Mouse (Mus musculus): ENCODE results near the gene Ppp2r1b.

Ppp2r1b gene

DNA sequence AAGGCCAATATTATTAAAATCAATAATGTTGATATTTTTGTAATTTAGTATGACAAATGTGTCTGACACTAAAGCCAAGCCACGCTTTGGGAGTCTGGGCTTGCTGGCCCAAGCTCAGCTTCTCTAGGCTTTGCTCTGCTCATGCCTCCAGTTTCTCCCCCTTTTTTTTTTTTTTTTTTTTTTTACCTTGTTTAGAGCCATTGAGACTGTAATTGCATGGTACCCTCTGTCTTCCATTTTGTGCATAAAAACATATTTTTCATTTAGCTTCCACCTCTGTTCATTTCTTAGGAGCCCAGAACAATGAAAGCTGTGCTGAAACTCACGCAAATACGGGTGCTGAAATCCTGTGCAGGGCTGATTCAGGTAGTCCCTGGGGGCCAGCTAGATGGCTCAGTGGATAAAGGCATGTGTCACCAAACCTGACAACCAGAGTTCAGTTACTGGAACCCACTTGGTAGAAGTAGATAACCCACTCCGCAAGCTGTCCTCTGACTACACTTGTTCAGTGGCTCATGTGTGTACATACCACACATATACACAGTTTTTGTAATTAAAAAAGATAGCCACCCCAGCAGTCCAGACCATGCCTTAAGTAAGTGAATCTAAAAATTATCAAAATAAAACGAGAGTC lies 10.1 kb downstream of the Ppp2r1b start:
- POLR2A ChIA-PET = interaction anchor here in 3 of 4 experiments (0.7 to 5.5 kb wide), 16 partner anchors 9 to 297 kb away, joined by 3 to 48 read pairs (median 4); partner anchors contain the start of genes Dixdc1 (in 1 of the 3), Sdhd (in 1 of the 3) and Timm8b (in 1 of the 3)
- CTCF ChIA-PET = interaction anchor here in 2 of 4 experiments (0.6 to 0.7 kb wide), 4 partner anchors 14 to 247 kb away, joined by 3 to 20 read pairs (median 6); partner anchors contain the start of gene 4833427G06Rik (in 1 of the 2)

DNA sequence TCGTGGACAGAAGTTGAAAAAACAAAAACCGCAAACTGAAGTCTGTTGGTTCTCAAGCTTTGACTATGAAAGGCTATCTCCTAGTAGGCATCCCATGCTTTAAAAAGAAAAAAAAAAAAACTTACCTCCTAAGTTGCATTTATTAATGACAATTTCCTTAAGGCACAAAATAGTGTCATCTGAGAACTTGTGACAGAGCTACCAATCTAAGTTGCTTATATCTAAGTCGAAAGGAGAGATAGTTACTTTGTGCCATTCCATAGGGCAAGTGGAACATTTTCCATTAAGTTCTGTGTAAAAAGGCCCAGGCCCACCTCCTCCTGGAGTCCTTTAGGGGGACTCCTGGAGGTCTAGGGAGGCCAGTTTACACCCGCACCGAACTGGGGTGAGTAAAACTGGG lies 10.7 kb downstream of the Ppp2r1b start:
- POLR2A ChIA-PET = interaction anchor here in 3 of 4 experiments (0.6 to 5.5 kb wide), 16 partner anchors 9 to 1490 kb away, joined by 3 to 48 read pairs (median 3); partner anchors contain the start of genes 2310030G06Rik (in 1 of the 3), 4833427G06Rik (in 1 of the 3), Sdhd (in 1 of the 3) and Timm8b (in 1 of the 3)
- CTCF ChIA-PET = interaction anchor here in 2 of 4 experiments (0.6 to 0.7 kb wide), 2 partner anchors 110 to 241 kb away, joined by 4 to 7 read pairs; no protein-coding TSS in a partner anchor

DNA sequence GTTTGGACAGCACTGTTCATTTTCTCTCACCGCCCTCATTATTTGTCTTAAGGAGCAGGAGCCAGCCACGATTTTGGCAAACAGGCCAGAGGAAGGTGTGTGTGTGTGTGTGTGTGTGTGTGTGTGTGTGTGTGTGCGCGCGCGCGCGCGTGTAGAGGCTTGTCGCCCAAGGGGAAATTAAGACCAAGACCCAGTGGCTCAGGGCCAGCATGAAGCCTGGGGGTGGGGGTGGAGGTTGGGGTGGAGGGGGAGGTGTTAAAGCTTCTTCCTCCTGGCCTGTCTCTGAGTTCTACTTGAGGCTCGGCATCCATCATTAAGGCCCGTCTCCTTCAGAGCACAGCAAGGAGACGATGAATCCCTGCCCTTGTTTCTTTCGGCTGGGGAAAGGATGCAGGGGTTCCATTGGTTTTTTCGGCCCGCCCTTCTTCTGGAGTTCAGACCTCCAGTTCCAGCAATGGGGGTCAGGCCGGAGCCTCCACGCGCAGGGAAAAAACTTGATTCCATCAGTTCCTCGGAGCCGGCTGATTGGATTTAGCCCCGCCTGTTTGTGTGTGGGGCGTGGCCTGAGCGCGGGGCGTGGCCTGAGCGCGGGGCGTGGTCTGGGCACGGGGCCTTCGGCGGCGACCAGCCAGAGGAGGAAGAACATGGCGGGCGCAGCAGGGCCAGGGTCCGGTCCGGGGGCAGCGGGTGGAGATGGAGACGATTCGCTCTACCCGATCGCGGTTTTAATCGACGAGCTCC lies 11.4 kb downstream of the Ppp2r1b start:
- ChIA-PET POLR2A (interaction anchor here in 3 of 4 experiments (0.6 to 5.5 kb wide), 18 partner anchors 10 to 1490 kb away, joined by 3 to 48 read pairs (median 3); partner anchors contain the start of genes 2310030G06Rik (in 1 of the 3), 4833427G06Rik (in 1 of the 3), Dixdc1 (in 1 of the 3) and Sdhd (in 1 of the 3)), CTCF (interaction anchor here in 1 of 4 experiments (0.7 kb wide), 1 partner anchor 241 kb away, joined by 4 read pairs; no protein-coding TSS in a partner anchor)

DNA sequence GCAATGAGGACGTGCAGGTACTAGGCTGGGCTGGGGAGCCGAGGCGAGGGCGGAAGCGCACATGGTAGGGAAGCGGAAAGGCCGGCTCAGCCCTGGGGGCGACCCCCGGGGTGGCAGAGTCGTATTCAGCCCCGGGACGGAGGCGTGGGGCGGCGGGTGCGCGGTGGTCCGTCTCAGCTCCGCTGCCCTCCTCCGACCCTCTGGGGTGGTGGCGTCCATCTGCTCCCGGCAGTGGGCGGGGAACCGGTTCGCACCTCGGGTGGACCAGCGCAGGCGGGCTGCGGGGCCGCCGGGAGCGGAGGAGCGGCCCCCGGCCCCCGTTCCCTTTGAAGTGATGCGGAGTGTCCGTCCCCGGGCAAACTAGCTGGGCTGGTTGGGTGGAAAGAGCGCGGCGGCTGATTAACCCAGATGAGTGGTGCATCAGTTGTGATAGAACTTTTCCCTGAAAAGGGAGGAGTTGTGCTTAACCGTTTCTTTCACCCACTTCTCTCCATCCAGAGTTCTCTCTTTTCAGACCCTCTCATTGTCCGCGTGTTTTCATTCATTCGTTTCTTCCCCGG lies 12.1 kb downstream of the Ppp2r1b start:
- ChIA-PET POLR2A (interaction anchor here in 3 of 4 experiments (0.6 to 5.5 kb wide), 16 partner anchors 10 to 366 kb away, joined by 3 to 48 read pairs (median 3); partner anchors contain the start of genes 2310030G06Rik (in 1 of the 3), 4833427G06Rik (in 1 of the 3), Dixdc1 (in 1 of the 3) and Sdhd (in 1 of the 3)), CTCF (interaction anchor here in 1 of 4 experiments (0.8 kb wide), 1 partner anchor 295 kb away, joined by 3 read pairs; no protein-coding TSS in a partner anchor)

DNA sequence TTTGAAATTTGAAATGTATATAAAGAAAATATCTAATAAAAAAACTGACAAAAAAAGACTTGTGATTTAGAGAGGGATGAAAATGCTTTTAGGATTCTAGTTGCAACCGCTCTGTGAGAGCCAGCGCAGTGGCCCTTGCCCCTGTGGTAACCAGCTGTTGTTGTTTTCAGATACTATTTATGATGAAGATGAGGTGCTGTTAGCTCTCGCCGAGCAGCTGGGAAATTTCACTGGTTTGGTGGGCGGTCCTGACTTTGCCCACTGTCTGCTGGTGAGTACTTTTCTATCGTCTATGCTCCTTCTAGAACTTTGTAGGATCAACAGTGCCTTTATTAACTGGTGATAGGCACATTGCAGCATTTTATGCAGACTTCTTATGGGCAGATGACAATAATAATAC lies 13.6 kb downstream of the Ppp2r1b start:
- POLR2A ChIA-PET = interaction anchor here in 3 of 4 experiments (0.6 to 2.8 kb wide), 7 partner anchors 8 to 198 kb away, joined by 3 to 14 read pairs (median 3); no protein-coding TSS in a partner anchor
- CTCF ChIA-PET = no interaction called here

DNA sequence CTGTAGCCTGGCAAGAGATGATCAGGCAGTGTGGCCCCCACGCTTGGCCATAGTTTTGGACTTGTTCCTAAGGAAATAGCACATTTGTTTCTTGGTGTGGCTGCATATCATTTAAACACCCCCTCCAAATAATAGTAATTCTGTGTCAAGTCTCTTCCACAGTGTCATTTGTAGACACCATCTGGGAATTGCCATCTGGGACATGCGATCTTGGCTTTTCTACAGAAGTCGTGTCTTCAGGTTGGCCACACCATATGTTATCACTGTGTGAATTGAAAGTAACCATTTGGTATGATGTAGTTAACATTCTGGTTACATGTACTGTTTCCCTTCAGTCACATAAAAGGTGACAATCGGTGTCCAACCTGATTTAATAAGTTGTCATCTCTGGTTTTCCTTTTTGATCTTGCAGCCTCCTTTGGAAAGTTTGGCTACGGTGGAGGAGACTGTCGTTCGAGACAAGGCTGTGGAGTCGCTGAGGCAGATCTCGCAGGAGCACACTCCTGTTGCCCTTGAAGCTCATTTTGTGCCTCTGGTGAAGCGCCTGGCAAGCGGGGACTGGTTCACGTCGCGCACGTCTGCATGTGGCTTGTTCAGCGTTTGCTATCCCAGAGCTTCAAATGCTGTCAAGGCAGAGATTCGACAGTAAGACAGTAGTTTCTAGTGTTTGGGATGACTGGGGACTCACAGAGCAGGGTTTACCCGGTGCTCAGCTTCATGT lies 16.2 kb downstream of the Ppp2r1b start:
- ChIA-PET CTCF (interaction anchor here in 1 of 4 experiments (0.9 kb wide), 1 partner anchor 9 kb away, joined by 3 read pairs; no protein-coding TSS in a partner anchor), POLR2A (interaction anchor here in 3 of 4 experiments (0.6 to 2.8 kb wide), 14 partner anchors 7 to 164 kb away, joined by 3 to 14 read pairs (median 4); no protein-coding TSS in a partner anchor)

DNA sequence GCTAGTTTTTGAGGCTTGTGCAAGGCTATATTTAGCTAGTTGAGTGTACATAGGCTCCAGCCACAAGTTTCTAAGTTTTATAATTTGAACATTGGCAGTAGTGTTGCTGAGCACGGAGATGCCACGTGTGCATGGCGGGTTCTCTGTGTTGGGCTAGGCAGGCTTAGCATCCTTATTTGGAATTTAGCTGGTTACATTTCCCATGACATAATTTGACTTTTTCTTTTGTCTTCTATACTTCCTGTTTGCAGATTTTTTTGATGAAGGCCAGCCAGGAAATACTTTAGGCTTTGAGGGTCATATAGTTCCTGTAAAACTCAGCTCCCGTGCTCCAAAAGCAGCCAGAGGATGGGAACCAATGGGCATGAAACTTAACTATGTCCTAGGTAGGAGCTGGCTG lies 18.7 kb downstream of the Ppp2r1b start:
- POLR2A ChIA-PET = interaction anchor here in 2 of 4 experiments (0.6 to 1.3 kb wide), 3 partner anchors 9 to 15 kb away, joined by 3 to 8 read pairs (median 5); no protein-coding TSS in a partner anchor
- CTCF ChIA-PET = interaction anchor here in 2 of 4 experiments (0.6 to 0.7 kb wide), 2 partner anchors 191 to 208 kb away, joined by 3 to 4 read pairs; no protein-coding TSS in a partner anchor

DNA sequence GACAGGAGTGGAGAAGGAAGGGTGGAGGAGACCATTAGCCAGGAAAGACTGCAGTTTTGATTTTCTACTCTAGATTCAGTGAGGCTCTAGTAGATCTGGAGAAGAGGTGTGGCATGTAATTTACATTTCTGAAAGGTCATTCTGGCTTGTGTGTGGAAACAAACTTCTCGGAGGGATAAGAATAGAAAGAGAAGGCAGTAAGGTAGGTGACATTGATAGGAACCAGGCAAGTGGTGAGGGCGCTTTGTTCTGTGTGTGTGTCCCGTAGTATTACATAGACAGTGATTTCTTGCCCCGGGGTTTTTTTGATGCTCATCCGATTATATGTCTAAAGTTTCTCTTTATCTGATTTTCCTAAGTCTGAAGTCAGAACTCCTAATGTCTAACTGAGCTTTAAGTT lies 19.8 kb downstream of the Ppp2r1b start:
- ChIA-PET POLR2A (interaction anchor here in 3 of 4 experiments (0.5 to 4.8 kb wide), 6 partner anchors 9 to 44 kb away, joined by 3 to 48 read pairs (median 4); no protein-coding TSS in a partner anchor), CTCF (no interaction called here)

DNA sequence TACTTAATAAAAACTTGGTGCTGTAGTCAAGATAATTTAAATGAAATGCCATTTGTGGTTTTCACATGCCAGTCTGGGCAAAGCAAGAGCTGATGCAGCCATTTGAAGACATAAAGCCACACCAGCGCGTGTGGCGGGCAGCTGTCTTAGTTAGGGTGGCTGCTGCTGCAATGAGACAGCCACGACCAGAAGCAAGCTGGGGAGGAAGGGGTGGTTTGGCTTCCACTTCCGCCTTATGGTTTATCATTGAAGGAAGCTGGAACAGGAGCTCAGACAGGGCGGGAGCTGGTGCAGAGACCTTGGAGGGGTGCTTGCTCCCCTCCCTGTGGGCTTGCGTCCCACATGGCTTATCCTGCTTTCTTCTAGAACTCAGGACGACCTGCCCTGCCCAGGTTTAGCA lies 20.7 kb downstream of the Ppp2r1b start:
- POLR2A ChIA-PET = interaction anchor here in 2 of 4 experiments (1.2 to 4.8 kb wide), 7 partner anchors 10 to 141 kb away, joined by 4 to 48 read pairs (median 4); partner anchors contain the start of gene Fdxacb1 (in 1 of the 2)
- CTCF ChIA-PET = no interaction called here

DNA sequence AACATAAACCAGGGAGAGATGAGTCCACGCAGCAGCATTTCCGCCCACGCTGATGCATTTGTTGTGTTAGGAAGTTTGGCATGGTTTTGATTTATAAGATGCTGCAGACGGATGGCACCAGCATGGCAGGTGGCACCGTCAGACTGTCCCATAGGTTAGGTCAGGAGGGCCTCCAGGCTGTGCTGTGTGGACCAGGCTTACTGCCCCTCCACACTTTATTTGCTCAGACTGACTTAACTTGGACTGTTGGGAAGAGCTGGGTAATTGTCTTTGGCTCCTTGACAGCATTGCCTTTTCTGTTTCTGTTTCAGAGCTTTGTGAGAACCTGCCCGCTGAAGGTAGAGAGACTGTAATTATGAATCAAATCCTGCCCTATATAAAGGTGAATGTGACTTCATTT lies 21.9 kb downstream of the Ppp2r1b start:
- CTCF ChIA-PET = no interaction called here
- POLR2A ChIA-PET = interaction anchor here in 2 of 4 experiments (0.6 to 4.8 kb wide), 9 partner anchors 7 to 140 kb away, joined by 3 to 48 read pairs (median 4); partner anchors contain the start of gene Fdxacb1 (in 1 of the 2)

DNA sequence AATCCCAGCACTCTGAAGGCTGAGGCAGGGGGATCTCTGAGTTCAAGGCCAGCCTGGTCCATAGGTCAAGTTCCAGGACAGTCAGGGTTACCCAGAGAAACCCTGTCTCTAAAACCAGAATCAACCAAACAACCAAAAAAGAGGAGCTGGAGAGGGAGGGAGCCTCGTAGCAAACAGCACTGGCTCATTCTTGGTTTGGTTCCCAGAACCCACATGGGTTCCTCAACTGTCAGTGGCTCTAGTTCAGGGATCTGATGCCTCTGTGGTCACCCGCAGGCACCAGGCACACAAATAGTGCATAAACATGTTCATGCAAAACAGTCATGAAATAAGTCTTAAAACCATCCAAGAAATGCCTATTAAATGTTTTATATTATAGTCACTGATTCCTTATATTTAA lies 23.1 kb downstream of the Ppp2r1b start:
- POLR2A ChIA-PET = interaction anchor here in 2 of 4 experiments (1.4 to 4.8 kb wide), 5 partner anchors 7 to 17 kb away, joined by 5 to 48 read pairs (median 14); no protein-coding TSS in a partner anchor
- CTCF ChIA-PET = interaction anchor here in 1 of 4 experiments (0.5 kb wide), 1 partner anchor 42 kb away, joined by 15 read pairs; no protein-coding TSS in a partner anchor

DNA sequence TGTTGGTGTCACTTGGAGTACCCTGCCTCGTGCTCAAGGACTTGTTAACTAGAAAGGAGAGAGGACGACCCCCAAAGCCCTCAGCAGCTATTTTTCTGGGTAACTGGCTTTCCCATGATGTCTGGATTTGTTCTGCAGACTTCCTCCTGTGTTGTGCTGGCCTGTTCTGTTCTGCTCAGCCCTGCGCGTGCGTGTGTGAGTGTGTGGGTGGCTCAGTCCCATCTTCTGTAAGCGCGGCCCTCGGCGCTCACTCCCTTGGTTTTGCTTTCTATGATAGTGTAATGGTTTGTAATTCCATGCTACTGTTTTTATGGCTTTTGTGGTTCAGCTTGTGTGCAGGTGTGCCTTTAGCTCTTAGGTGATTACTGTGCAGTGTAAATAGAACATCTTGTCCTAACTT lies 28.1 kb downstream of the Ppp2r1b start:
- POLR2A ChIA-PET = interaction anchor here in 2 of 4 experiments (0.6 to 4.2 kb wide), 4 partner anchors 7 to 270 kb away, joined by 3 to 26 read pairs (median 4); partner anchors contain the start of genes Sdhd (in 1 of the 2) and Timm8b (in 1 of the 2)
- CTCF ChIA-PET = no interaction called here

DNA sequence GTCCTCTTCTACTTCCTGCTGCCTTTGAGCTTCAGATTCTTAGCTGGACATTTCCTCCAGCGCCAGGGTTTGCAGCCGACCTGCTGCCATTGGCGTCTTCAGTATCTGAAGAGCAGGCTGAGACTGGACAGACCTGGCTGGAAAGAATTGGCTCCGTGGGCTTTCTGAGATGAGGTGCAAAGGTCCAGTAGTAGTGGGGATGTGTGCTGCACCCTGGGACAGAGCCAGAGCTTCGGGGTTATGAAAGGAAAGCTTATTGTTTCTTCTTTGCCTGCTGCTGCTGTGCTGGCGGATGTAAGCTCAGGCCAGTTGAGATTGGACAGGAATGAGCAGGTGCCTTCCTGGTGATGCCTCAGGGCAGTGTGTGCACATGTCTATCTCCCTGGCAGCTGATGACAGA lies 28.9 kb downstream of the Ppp2r1b start:
- CTCF ChIA-PET = no interaction called here
- POLR2A ChIA-PET = interaction anchor here in 1 of 4 experiments (0.6 to 4.2 kb wide), 3 partner anchors 8 to 16 kb away, joined by 3 to 26 read pairs (median 4); no protein-coding TSS in a partner anchor

DNA sequence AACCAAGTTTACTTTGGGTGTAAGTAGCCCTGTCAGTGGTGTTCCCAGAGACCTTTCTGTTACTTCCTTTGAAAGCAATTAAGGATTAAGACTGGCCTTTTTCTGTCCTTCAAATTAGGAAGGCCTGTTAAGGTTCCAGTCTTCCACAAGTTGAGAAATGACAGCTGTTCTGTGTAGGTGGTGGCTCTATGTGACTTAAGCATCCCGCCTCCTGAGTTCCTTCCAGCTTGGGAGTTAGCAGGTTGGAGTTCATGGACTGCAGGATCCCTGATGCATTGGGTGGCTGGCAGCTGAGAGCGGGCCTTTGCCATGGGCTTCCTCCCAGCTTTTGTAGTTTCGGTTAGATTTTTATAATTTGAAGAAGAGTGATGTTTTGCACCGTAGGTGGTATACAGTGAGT lies 30.4 kb downstream of the Ppp2r1b start:
- ChIA-PET CTCF (no interaction called here), POLR2A (interaction anchor here in 1 of 4 experiments (1.4 to 4.2 kb wide), 2 partner anchors 9 to 26 kb away, joined by 3 to 26 read pairs; no protein-coding TSS in a partner anchor)

DNA sequence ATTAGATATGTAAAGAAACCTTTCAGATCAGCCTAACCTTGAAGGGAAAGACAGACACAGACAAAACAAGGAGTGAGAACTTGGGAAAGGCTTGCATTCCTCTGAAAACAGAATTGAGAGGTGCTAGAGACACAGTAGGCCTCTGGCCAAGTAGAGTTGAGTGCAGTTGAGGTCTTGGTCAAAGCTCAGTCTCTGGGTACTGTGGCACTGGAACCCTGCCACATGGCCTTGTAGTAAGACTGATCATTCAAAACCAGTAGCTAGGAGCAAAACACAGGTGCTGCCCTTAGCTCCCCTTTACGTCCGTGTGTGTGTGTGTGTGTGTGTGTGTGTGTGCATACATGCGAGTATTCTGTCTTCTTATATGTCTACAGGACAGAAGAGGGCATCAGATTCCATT lies 31.2 kb downstream of the Ppp2r1b start:
- POLR2A ChIA-PET = interaction anchor here in 2 of 4 experiments (0.6 to 4.2 kb wide), 12 partner anchors 10 to 1347 kb away, joined by 3 to 26 read pairs (median 4); no protein-coding TSS in a partner anchor

DNA sequence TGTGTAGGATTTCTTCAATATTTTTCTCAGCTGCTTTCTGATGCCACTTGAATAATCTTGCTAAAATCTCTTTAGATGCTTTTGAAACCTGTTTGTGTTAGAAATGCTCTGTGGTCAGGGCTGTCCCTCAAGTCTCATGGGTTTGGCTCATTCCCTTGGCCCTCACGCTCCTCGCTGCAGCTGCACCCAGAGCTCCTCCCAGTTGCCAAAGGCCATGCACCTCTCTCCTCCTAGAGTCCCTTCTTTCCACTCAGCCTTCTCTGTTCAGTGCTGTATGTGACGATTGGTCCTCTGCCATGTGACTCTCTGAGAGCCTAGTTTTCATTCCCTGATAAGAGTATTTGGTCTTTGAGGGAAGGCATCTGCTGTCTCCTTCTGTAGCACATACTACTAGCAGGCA lies 32.3 kb downstream of the Ppp2r1b start:
- ChIA-PET CTCF (interaction anchor here in 1 of 4 experiments (0.6 kb wide), 1 partner anchor 39 kb away, joined by 3 read pairs; no protein-coding TSS in a partner anchor), POLR2A (interaction anchor here in 2 of 4 experiments (0.6 to 4.2 kb wide), 6 partner anchors 11 to 1349 kb away, joined by 3 to 26 read pairs (median 4); no protein-coding TSS in a partner anchor)

More for the DNA sequence above, 31.2 kb downstream of the Ppp2r1b start:
- CTCF ChIA-PET = no interaction called here

DNA sequence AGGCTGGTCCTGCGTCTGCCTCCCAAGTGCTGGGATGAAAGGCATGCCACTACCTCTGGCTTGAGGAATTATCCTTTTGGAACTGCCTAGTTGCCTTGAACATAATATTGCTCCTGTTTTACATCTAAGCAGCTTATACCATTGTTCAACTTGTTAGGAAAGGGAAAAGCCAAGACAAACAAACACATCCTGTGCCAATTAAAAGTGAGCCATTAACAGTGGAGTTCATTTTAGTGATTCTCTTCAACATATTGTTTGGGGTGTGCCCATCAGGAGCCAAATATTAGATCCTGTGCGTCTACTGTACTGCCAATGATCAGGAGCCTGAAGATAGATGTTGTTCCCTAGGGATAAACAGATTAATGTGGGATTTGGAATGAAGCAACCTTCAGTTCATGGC lies 37.1 kb downstream of the Ppp2r1b start:
- POLR2A ChIA-PET = interaction anchor here in 1 of 4 experiments (1.8 kb wide), 1 partner anchor 23 kb away, joined by 3 read pairs; no protein-coding TSS in a partner anchor
- CTCF ChIA-PET = no interaction called here

All from embryonic stem cell, embryonic (primary cell).